Mouse (Mus musculus) right cerebral cortex, postnatal 4 days (tissue): Measurements from ENCODE around the gene Relb.

Experiments used
- DNase-seq: peaks from one replicate; pipeline ENCODE4 v3.0.0-alpha.2; 2022

Relb gene

GRCm38 (mm10) chr7:19578436-19578835 lies 50.8 kb downstream of the Relb start:
- DNase-seq = no peak

- no peak for DNase-seq
These were observed 51.3 kb downstream of the Relb start for GRCm38 (mm10) chr7:19577877-19578414.

GRCm38 (mm10) chr7:19577141-19577852 lies 51.9 kb downstream of the Relb start, which contains the start of the genes Zfp296 and Gemin7:
Gene Zfp296, plus strand, starts transcription at chr7:19577287.
Gene Gemin7, minus strand, starts transcription at chr7:19577595.
- DNase-seq = no peak

- no peak for DNase-seq
These were observed 53.7 kb downstream of the Relb start for GRCm38 (mm10) chr7:19575559-19575958.

- DNase-seq = no peak
These were observed 55.5 kb downstream of the Relb start for GRCm38 (mm10) chr7:19573776-19574140.

- peak; percentile 79 for DNase-seq
These were observed 56.1 kb downstream of the Relb start for GRCm38 (mm10) chr7:19572926-19573775.

- no peak for DNase-seq
These were observed 59.6 kb downstream of the Relb start for GRCm38 (mm10) chr7:19569647-19570046.

GRCm38 (mm10) chr7:19567426-19567825 lies 61.8 kb downstream of the Relb start:
- no peak for DNase-seq

GRCm38 (mm10) chr7:19565803-19566202 lies 63.4 kb downstream of the Relb start:
- no peak for DNase-seq

GRCm38 (mm10) chr7:19564455-19564854 lies 64.8 kb downstream of the Relb start:
- DNase-seq = no peak

- no peak for DNase-seq
These were observed 65.4 kb downstream of the Relb start for GRCm38 (mm10) chr7:19563884-19564283.

GRCm38 (mm10) chr7:19562643-19563410 lies 66.4 kb downstream of the Relb start, which contains the start of gene Ppp1r37:
Gene Ppp1r37, minus strand, starts transcription at chr7:19563076.
- no peak for DNase-seq

GRCm38 (mm10) chr7:19561765-19562642 lies 67.2 kb downstream of the Relb start:
- DNase-seq = peak; percentile 98

GRCm38 (mm10) chr7:19561431-19561764 lies 67.8 kb downstream of the Relb start:
- DNase-seq = no peak

GRCm38 (mm10) chr7:19560491-19561260 lies 68.6 kb downstream of the Relb start:
- no peak for DNase-seq

GRCm38 (mm10) chr7:19558965-19559364 lies 70.3 kb downstream of the Relb start:
- DNase-seq = no peak

GRCm38 (mm10) chr7:19557982-19558900 lies 71.0 kb downstream of the Relb start:
- no peak for DNase-seq

- DNase-seq = no peak
These were observed 72.2 kb downstream of the Relb start for GRCm38 (mm10) chr7:19557086-19557485.
